Mouse (Mus musculus): ENCODE results near the gene 2700049A03Rik. TPM values are rescaled to one million over a fixed set of nuclear protein-coding genes. Genes with fewer than 3 reads are reported as not detected.

Gene 2700049A03Rik
- total and polyA plus RNA-seq, 3 experiments, result 7.7 to 10.0 (median 9.4) TPM

DNA sequence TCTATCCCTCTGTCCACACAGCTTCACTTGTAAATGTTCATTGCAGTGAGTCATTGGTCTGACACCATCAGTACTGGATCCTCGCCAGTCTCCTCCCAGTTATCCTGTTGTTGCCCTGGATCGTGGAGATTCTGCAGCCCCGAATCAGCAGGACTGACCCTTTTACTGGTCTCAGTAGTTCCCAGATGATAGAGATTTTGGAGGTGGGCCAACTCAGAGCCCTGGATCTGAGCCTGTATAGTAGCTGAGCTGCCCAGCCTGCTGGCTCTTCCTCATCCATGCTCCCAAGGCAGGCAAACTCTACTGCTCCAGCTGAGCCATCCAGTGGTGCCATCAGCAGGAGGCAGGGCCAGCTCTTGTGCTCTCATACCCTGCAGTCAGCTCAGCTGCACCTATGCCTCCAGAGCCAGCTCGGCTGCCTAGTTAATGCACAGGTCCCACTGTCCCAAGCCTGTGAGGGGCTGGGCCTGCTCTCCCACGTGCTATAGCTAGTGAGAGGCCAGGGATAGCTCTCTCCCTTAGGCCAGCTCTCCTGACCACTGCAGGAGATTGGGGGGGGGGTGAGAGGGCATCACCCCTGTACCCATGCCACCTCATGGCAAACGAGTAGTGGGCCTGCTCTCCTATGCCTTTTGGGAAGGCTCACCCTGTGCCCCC, 81.3 kb downstream of the 2700049A03Rik start:
- H3K4me1 ChIP-seq (ENCODE audit: control insufficient read depth in 1 of 2, insufficient read depth in 2 of 2), result peaks cover 0 to 6% of the 10 kb centered on the region in 2 experiments; a peak in 1 of 4 replicates
- DNase-seq (ENCODE audit: extremely low read depth), result no peak
- H3K27me3 ChIP-seq (replicated peaks), result no peaks in the 10 kb centered on the region
- H3K4me3 ChIP-seq (replicated peaks in 1 of 3; ENCODE audit: low read depth in 2 of 3, low read length in 2 of 3, poor library complexity in 1 of 3), result no peak overlapping the region
- H3K9ac ChIP-seq (ENCODE audit: insufficient read depth, low read depth), result no peak overlapping the region
- no peaks in the 10 kb centered on the region for H3K79me2 ChIP-seq (replicated peaks; ENCODE audit: control insufficient read depth, extremely low read depth, insufficient read depth, poor library complexity, severe bottlenecking)
- no peaks in the 10 kb centered on the region for H3K9me3 ChIP-seq (replicated peaks; ENCODE audit: low read length)
- no peak overlapping the region for H3K4me2 ChIP-seq (ENCODE audit: insufficient read depth, low read depth, poor library complexity, severe bottlenecking)
- peaks cover 9 to 56% of the 10 kb centered on the region in 2 experiments for H3K36me3 ChIP-seq (replicated peaks in 1 of 2; ENCODE audit: control insufficient read depth in 1 of 2, insufficient read depth in 1 of 2, low read length in 1 of 2)
- in situ Hi-C loops (cut with MboI; ENCODE audit: low pct_ligation_motif_present, low pct_unique_long_range_greater_than_20kb, low sequenced_read_pairs) (no loop called here), dilution Hi-C loops (cut with MboI; ENCODE audit: extremely low pct_ligation_motif_present, extremely low pct_unique_long_range_greater_than_20kb, low sequenced_read_pairs) (no loop called here)
- no peak for TF ChIP-seq ZKSCAN1 (IDR thresholded peaks at IDR 0.05; ENCODE audit: borderline replicate concordance, low read depth, low read length)
- TF ChIP-seq USF2 (conservative IDR thresholded peaks at IDR 0.05; ENCODE audit: low read depth, low read length), result no peak
- TF ChIP-seq UBTF (IDR thresholded peaks at IDR 0.05; ENCODE audit: low read depth, low read length), result no peak
- no peak overlapping the region for H3K27ac ChIP-seq (ENCODE audit: insufficient read depth, low read depth)

- dilution Hi-C loops (cut with MboI; ENCODE audit: extremely low pct_ligation_motif_present, extremely low pct_unique_long_range_greater_than_20kb, low sequenced_read_pairs), result no loop called here
- peaks cover 10 to 56% of the 10 kb centered on the region in 2 experiments for H3K36me3 ChIP-seq (replicated peaks in 1 of 2; ENCODE audit: control insufficient read depth in 1 of 2, insufficient read depth in 1 of 2, low read length in 1 of 2)
- TF ChIP-seq PAX5 (IDR thresholded peaks at IDR 0.05; ENCODE audit: low read length) (no peak), MEF2A (IDR thresholded peaks at IDR 0.05; ENCODE audit: borderline replicate concordance, low read depth, low read length) (no peak), ZC3H11A (IDR thresholded peaks at IDR 0.05; ENCODE audit: low read depth, low read length) (no peak), USF2 (conservative IDR thresholded peaks at IDR 0.05; ENCODE audit: low read depth, low read length) (no peak), ELF1 (IDR thresholded peaks at IDR 0.05; ENCODE audit: low read depth, low read length) (no peak), HCFC1 (IDR thresholded peaks at IDR 0.05; ENCODE audit: low read depth, low read length) (no peak), POLR2A (IDR thresholded peaks at IDR 0.05; ENCODE audit: low read depth, low read length) (no peak), MAX (IDR thresholded peaks at IDR 0.05; ENCODE audit: low read length) (no peak), RAD21 (IDR thresholded peaks at IDR 0.05; ENCODE audit: low read depth, low read length) (no peak), JUN (IDR thresholded peaks at IDR 0.05; ENCODE audit: insufficient read depth, low read depth, low read length) (no peak), EP300 (IDR thresholded peaks at IDR 0.05; ENCODE audit: low read length) (no peak), RCOR1 (conservative IDR thresholded peaks at IDR 0.05; ENCODE audit: low read depth, low read length) (no peak), MAFK (IDR thresholded peaks at IDR 0.05; ENCODE audit: insufficient replicate concordance, low read length) (no peak), KAT2A (IDR thresholded peaks at IDR 0.05; ENCODE audit: insufficient replicate concordance, low read length) (no peak), TCF12 (IDR thresholded peaks at IDR 0.05; ENCODE audit: low read depth, low read length) (no peak), USF1 (IDR thresholded peaks at IDR 0.05; ENCODE audit: low read depth, low read length) (no peak), SIN3A (IDR thresholded peaks at IDR 0.05; ENCODE audit: low read length) (no peak), POLR2AphosphoS2 (IDR thresholded peaks at IDR 0.05; ENCODE audit: low read depth, low read length) (no peak)
Measured at GRCm38 (mm10) chr12:71222761-71223160, 86.1 kb downstream of the 2700049A03Rik start.

More at GRCm38 (mm10) chr12:71222761-71223160, 86.1 kb downstream of the 2700049A03Rik start:
- Histone ChIP-seq H3K9ac (ENCODE audit: insufficient read depth, low read depth) (no peak overlapping the region), H3K4me1 (ENCODE audit: control insufficient read depth in 1 of 2, insufficient read depth in 2 of 2) (peaks cover 0 to 6% of the 10 kb centered on the region in 2 experiments; a peak in 1 of 4 replicates), H3K4me3 (replicated peaks in 1 of 3; ENCODE audit: low read depth in 2 of 3, low read length in 2 of 3, poor library complexity in 1 of 3) (no peak overlapping the region), H3K27ac (ENCODE audit: insufficient read depth, low read depth) (no peak overlapping the region), H3K27me3 (replicated peaks) (no peaks in the 10 kb centered on the region), H3K9me3 (replicated peaks; ENCODE audit: low read length) (peaks cover 6% of the 10 kb centered on the region), H3K79me2 (replicated peaks; ENCODE audit: control insufficient read depth, extremely low read depth, insufficient read depth, poor library complexity, severe bottlenecking) (no peaks in the 10 kb centered on the region), H3K4me2 (ENCODE audit: insufficient read depth, low read depth, poor library complexity, severe bottlenecking) (no peak overlapping the region)
- no peak for DNase-seq (ENCODE audit: extremely low read depth)
- in situ Hi-C loops (cut with MboI; ENCODE audit: low pct_ligation_motif_present, low pct_unique_long_range_greater_than_20kb, low sequenced_read_pairs), result no loop called here
